Mouse (Mus musculus): ENCODE data around the gene Klk6. TPM values are rescaled to one million over a fixed set of nuclear protein-coding genes. Genes with fewer than 3 reads are reported as not detected.

Klk6 gene
- polyA plus RNA-seq, 1 experiment from 2014 or later, result 23.9 TPM

GRCm38 (mm10) chr7:43873674-43874073 is 49.4 kb downstream of the Klk6 start:
- Histone ChIP-seq H3K36me3 (ENCODE audit: control insufficient read depth, insufficient read depth, low read length) (no peaks in the 10 kb centered on the region), H3K27me3 (ENCODE audit: control insufficient read depth, insufficient read depth, low read length) (no peaks in the 10 kb centered on the region), H3K9ac (ENCODE audit: low read length) (no peak overlapping the region), H3K4me3 (ENCODE audit: low read depth, low read length) (no peak overlapping the region), H3K27ac (replicated peaks) (no peak overlapping the region), H3K4me1 (replicated peaks; ENCODE audit: control insufficient read depth, insufficient read depth) (no peaks in the 10 kb centered on the region), H3K4me2 (replicated peaks; ENCODE audit: low read depth) (no peak overlapping the region), H3K9me3 (ENCODE audit: control insufficient read depth, low read length) (no peaks in the 10 kb centered on the region)
- no peak for DNase-seq (ENCODE audit: low spot score)
- 69% methylated on average over 3 of the region's 3 CpGs for WGBS
- no peak for TF ChIP-seq EP300 (optimal IDR thresholded peaks at IDR 0.05)
- TF ChIP-seq CTCF (IDR thresholded peaks at IDR 0.05; ENCODE audit: low read depth), result no peak
- no peak for ATAC-seq (ENCODE audit: low FRiP score, low TSS enrichment)

GRCm38 (mm10) chr7:43874868-43875375 is 50.6 kb downstream of the Klk6 start:
- ATAC-seq (ENCODE audit: low FRiP score, low TSS enrichment) (no peak), DNase-seq (ENCODE audit: low spot score) (no peak)
- Histone ChIP-seq H3K9me3 (ENCODE audit: control insufficient read depth, low read length) (no peaks in the 10 kb centered on the region), H3K9ac (ENCODE audit: low read length) (no peak overlapping the region), H3K4me1 (replicated peaks; ENCODE audit: control insufficient read depth, insufficient read depth) (no peaks in the 10 kb centered on the region), H3K27me3 (ENCODE audit: control insufficient read depth, insufficient read depth, low read length) (no peaks in the 10 kb centered on the region), H3K4me2 (replicated peaks; ENCODE audit: low read depth) (no peak overlapping the region), H3K36me3 (ENCODE audit: control insufficient read depth, insufficient read depth, low read length) (no peaks in the 10 kb centered on the region), H3K27ac (replicated peaks) (no peak overlapping the region), H3K4me3 (ENCODE audit: low read depth, low read length) (no peak overlapping the region)
- TF ChIP-seq CTCF (IDR thresholded peaks at IDR 0.05; ENCODE audit: low read depth), result no peak
- TF ChIP-seq EP300 (optimal IDR thresholded peaks at IDR 0.05), result no peak
- 83% methylated on average over 6 of the region's 6 CpGs for whole genome bisulfite sequencing

- Histone ChIP-seq H3K9ac (ENCODE audit: low read length) (no peak overlapping the region), H3K27ac (replicated peaks) (peak overlapping the region; percentile 69), H3K4me2 (replicated peaks; ENCODE audit: low read depth) (no peak overlapping the region), H3K36me3 (ENCODE audit: control insufficient read depth, insufficient read depth, low read length) (no peaks in the 10 kb centered on the region), H3K27me3 (ENCODE audit: control insufficient read depth, insufficient read depth, low read length) (no peaks in the 10 kb centered on the region), H3K4me3 (ENCODE audit: low read depth, low read length) (no peak overlapping the region), H3K4me1 (replicated peaks; ENCODE audit: control insufficient read depth, insufficient read depth) (no peaks in the 10 kb centered on the region), H3K9me3 (ENCODE audit: control insufficient read depth, low read length) (no peaks in the 10 kb centered on the region)
- DNase-seq (ENCODE audit: low spot score) (peak; percentile 26), ATAC-seq (ENCODE audit: low FRiP score, low TSS enrichment) (peak; percentile 60; the same call in 1 of the 2 replicates)
- TF ChIP-seq EP300 (optimal IDR thresholded peaks at IDR 0.05) (peak; percentile 60), CTCF (IDR thresholded peaks at IDR 0.05; ENCODE audit: low read depth) (no peak)
- 59% methylated on average over 4 of the region's 4 CpGs for WGBS
Observed at GRCm38 (mm10) chr7:43876444-43876843, 52.1 kb downstream of the Klk6 start.

GRCm38 (mm10) chr7:43878281-43878680 is 54.0 kb downstream of the Klk6 start:
- Histone ChIP-seq H3K4me2 (replicated peaks; ENCODE audit: low read depth) (no peak overlapping the region), H3K4me3 (ENCODE audit: low read depth, low read length) (no peak overlapping the region), H3K36me3 (ENCODE audit: control insufficient read depth, insufficient read depth, low read length) (no peaks in the 10 kb centered on the region), H3K4me1 (replicated peaks; ENCODE audit: control insufficient read depth, insufficient read depth) (no peaks in the 10 kb centered on the region), H3K9ac (ENCODE audit: low read length) (no peak overlapping the region), H3K27me3 (ENCODE audit: control insufficient read depth, insufficient read depth, low read length) (no peaks in the 10 kb centered on the region), H3K9me3 (ENCODE audit: control insufficient read depth, low read length) (no peaks in the 10 kb centered on the region), H3K27ac (replicated peaks) (no peak overlapping the region)
- no peak for TF ChIP-seq EP300 (optimal IDR thresholded peaks at IDR 0.05)
- TF ChIP-seq CTCF (IDR thresholded peaks at IDR 0.05; ENCODE audit: low read depth), result no peak
- WGBS, result 46% methylated on average over 1 of the region's 1 CpGs
- ATAC-seq (ENCODE audit: low FRiP score, low TSS enrichment), result no peak
- DNase-seq (ENCODE audit: low spot score), result no peak

- ATAC-seq (ENCODE audit: low FRiP score, low TSS enrichment), result no peak
- Histone ChIP-seq H3K4me1 (replicated peaks; ENCODE audit: control insufficient read depth, insufficient read depth) (no peaks in the 10 kb centered on the region), H3K9ac (ENCODE audit: low read length) (no peak within 1 kb of the TSS), H3K4me3 (ENCODE audit: low read depth, low read length) (no peak within 1 kb of the TSS), H3K27ac (replicated peaks) (no peak within 1 kb of the TSS), H3K36me3 (ENCODE audit: control insufficient read depth, insufficient read depth, low read length) (no peaks in the 10 kb centered on the region), H3K27me3 (ENCODE audit: control insufficient read depth, insufficient read depth, low read length) (no peaks in the 10 kb centered on the region), H3K9me3 (ENCODE audit: control insufficient read depth, low read length) (no peaks in the 10 kb centered on the region), H3K4me2 (replicated peaks; ENCODE audit: low read depth) (no peak within 1 kb of the TSS)
- WGBS, result 10% methylated on average over 3 of the region's 3 CpGs
- DNase-seq (ENCODE audit: low spot score), result no peak
- no peak for TF ChIP-seq CTCF (IDR thresholded peaks at IDR 0.05; ENCODE audit: low read depth)
- TF ChIP-seq EP300 (optimal IDR thresholded peaks at IDR 0.05), result no peak
Observed at GRCm38 (mm10) chr7:43880912-43881311, 56.6 kb downstream of the Klk6 start, which contains the start of gene Klk4. Klk4 (plus strand) TSS chr7:43881160.

Other genes starting within 250 kb of the Klk6 start
- 4.2 and 4.6 TPM in 2 replicates for gene Zfp719, start 244.9 kb upstream of the Klk6 start, polyA plus RNA-seq (2015; fragmentation: Nextera tagmentation; extraction: Ambion mirVana)
- not detected in 2 replicates for gene Zfp819, start 217.3 kb upstream of the Klk6 start, polyA plus RNA-seq (2015; fragmentation: Nextera tagmentation; extraction: Ambion mirVana)
- 0.07 TPM in 1 of 2 replicates, not detected in the other for gene Ceacam18, start 189.8 kb upstream of the Klk6 start, polyA plus RNA-seq (2015; fragmentation: Nextera tagmentation; extraction: Ambion mirVana)
- 0.87 and 1.3 TPM in 2 replicates for gene Siglece, start 164.3 kb upstream of the Klk6 start, polyA plus RNA-seq (2015; fragmentation: Nextera tagmentation; extraction: Ambion mirVana)
- 8.5 and 9.0 TPM in 2 replicates for gene Ctu1, start 152.5 kb upstream of the Klk6 start, polyA plus RNA-seq (2015; fragmentation: Nextera tagmentation; extraction: Ambion mirVana)
- 4.5 and 5.8 TPM in 2 replicates for gene Klk14, start 134.1 kb upstream of the Klk6 start, polyA plus RNA-seq (2015; fragmentation: Nextera tagmentation; extraction: Ambion mirVana)
- 84.7 and 93.8 TPM in 2 replicates for gene Klk13, start 111.9 kb upstream of the Klk6 start, polyA plus RNA-seq (2015; fragmentation: Nextera tagmentation; extraction: Ambion mirVana)
- 34.9 and 36.2 TPM in 2 replicates for gene Klk12, start 55.6 kb upstream of the Klk6 start, polyA plus RNA-seq (2015; fragmentation: Nextera tagmentation; extraction: Ambion mirVana)
- 52.3 and 54.6 TPM in 2 replicates for gene Klk11, start 49.9 kb upstream of the Klk6 start, polyA plus RNA-seq (2015; fragmentation: Nextera tagmentation; extraction: Ambion mirVana)
- 313 and 335 TPM in 2 replicates for gene Klk10, start 43.5 kb upstream of the Klk6 start, polyA plus RNA-seq (2015; fragmentation: Nextera tagmentation; extraction: Ambion mirVana)
- gene Klk9, start 32.6 kb upstream of the Klk6 start, polyA plus RNA-seq (2015; fragmentation: Nextera tagmentation; extraction: Ambion mirVana), result 101 and 118 TPM in 2 replicates
- gene Klk8, start 26.9 kb upstream of the Klk6 start, polyA plus RNA-seq (2015; fragmentation: Nextera tagmentation; extraction: Ambion mirVana), result 139 and 155 TPM in 2 replicates
- 56.5 and 56.8 TPM in 2 replicates for gene Klk7, start 13.2 kb upstream of the Klk6 start, polyA plus RNA-seq (2015; fragmentation: Nextera tagmentation; extraction: Ambion mirVana)
- gene Klk5, start 17.5 kb downstream of the Klk6 start, polyA plus RNA-seq (2015; fragmentation: Nextera tagmentation; extraction: Ambion mirVana), result 74.9 and 79.6 TPM in 2 replicates
- gene Klk4, start 56.7 kb downstream of the Klk6 start, polyA plus RNA-seq (2015; fragmentation: Nextera tagmentation; extraction: Ambion mirVana), result not detected in 2 replicates
- gene Klk15, start 109.2 kb downstream of the Klk6 start, polyA plus RNA-seq (2015; fragmentation: Nextera tagmentation; extraction: Ambion mirVana), result not detected in 2 replicates
- not detected in 2 replicates for gene Klk1b8, start 126.2 kb downstream of the Klk6 start, polyA plus RNA-seq (2015; fragmentation: Nextera tagmentation; extraction: Ambion mirVana)
- not detected in 2 replicates for gene Klk1b1, start 142.3 kb downstream of the Klk6 start, polyA plus RNA-seq (2015; fragmentation: Nextera tagmentation; extraction: Ambion mirVana)
- not detected in 2 replicates for gene Klk1b9, start 151.6 kb downstream of the Klk6 start, polyA plus RNA-seq (2015; fragmentation: Nextera tagmentation; extraction: Ambion mirVana)
- gene Klk1b11, start 171.4 kb downstream of the Klk6 start, polyA plus RNA-seq (2015; fragmentation: Nextera tagmentation; extraction: Ambion mirVana), result not detected in 2 replicates
- gene Klk1b26, start 187.7 kb downstream of the Klk6 start, polyA plus RNA-seq (2015; fragmentation: Nextera tagmentation; extraction: Ambion mirVana), result not detected in 2 replicates
- gene Klk1b27, start 227.8 kb downstream of the Klk6 start, polyA plus RNA-seq (2015; fragmentation: Nextera tagmentation; extraction: Ambion mirVana), result not detected in 2 replicates

Measured in stomach, postnatal 0 days (tissue).